Mouse (Mus musculus) urinary bladder, postnatal 25 days (tissue): ENCODE measurements around the gene St3gal6.
"Not testable (repeated sequence)": the region's sequence is repeated elsewhere in the genome, so short reads cannot be mapped to it uniquely, and the experiment has no call there.

Experiments used
- DNase-seq: peaks from one replicate; pipeline ENCODE4 v3.0.0; 2022; ENCODE audit warnings: low spot score

St3gal6 gene

GRCm38 (mm10) chr16:58475544-58476154 is 48.4 kb downstream of the St3gal6 start:
- DNase-seq: no peak

DNA sequence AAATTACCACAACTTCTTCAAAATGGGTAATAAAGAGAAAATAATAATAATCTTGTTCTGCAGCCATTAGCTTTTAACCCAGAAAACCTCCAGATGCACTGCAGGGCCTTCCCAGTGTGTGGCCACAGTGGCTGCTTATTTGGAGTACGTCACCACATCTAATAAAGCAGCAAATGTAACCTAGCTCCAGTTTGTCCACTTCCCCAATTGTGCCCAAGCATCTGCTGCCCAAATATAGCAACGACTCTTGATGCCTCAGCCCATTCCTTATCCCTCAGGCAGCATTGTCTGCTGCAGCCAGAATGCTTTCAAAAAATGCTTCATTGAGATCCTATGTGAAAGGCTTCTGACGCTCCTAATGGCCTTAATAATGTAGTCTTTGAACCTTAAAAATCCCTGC is 49.2 kb downstream of the St3gal6 start:
- no peak for DNase-seq

GRCm38 (mm10) chr16:58470841-58471240 is 53.2 kb downstream of the St3gal6 start:
- no peak for DNase-seq

- no peak for DNase-seq
Observed at GRCm38 (mm10) chr16:58470061-58470460, 54.0 kb downstream of the St3gal6 start.

GRCm38 (mm10) chr16:58465412-58465811 is 58.6 kb downstream of the St3gal6 start:
- no peak for DNase-seq

- DNase-seq: no peak
Observed at GRCm38 (mm10) chr16:58464051-58464450, 60.0 kb downstream of the St3gal6 start.

GRCm38 (mm10) chr16:58462519-58462918 is 61.5 kb downstream of the St3gal6 start:
- no peak for DNase-seq

DNA sequence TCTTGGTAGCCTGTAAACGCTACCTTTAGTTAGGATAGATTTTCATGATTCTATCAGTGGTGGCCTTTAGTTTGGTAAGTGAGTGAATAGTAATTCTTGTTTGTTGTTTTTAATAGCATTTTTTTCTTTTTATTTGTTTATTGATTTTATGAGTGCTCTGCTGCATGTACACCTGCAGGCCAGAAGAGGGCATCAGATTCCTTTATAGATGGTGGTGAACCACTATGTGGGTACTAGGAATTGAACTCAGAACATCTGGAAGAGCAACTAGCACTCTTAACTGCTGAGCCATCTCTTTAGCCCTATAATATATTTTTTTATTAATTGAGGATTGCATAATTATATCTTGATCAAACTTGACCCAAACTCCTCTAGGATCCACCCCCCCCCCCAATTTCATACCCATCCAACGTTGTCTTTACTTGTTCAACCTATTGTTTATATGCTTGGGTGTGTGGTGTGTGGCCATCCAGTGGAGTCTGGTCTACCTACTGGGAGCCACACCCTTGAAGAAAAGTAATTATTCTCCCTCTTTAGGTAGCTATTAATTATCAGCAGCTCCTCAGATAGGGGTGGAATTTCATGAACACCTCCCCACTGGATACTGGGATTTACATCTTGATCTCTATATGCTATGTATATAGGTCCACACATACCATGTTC is 62.1 kb downstream of the St3gal6 start:
- no peak for DNase-seq

- DNase-seq: no peak
Observed at GRCm38 (mm10) chr16:58460386-58460785, 63.7 kb downstream of the St3gal6 start.

- not testable (repeated sequence) for DNase-seq
Observed at GRCm38 (mm10) chr16:58459966-58460365, 64.1 kb downstream of the St3gal6 start.

DNA sequence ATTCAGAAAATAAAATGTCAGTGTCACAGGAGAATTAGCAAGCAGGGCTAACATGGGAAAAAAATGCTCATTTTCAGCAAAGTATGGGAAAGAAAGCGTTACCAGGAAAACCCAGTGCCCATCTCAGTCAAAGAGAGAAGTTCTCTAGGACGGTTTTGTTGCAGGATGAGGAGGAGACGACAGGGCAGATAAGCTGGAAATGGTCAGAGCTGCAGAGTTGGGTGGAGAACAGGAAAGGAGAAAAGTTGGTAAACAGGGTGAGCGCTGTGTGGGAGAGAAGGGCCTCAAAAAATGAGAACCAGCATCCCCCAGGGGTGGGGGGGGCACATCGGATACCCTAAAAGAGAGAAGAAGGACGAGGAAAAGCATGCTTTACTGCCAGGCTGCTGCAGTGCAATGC is 67.1 kb downstream of the St3gal6 start:
- no peak for DNase-seq

DNA sequence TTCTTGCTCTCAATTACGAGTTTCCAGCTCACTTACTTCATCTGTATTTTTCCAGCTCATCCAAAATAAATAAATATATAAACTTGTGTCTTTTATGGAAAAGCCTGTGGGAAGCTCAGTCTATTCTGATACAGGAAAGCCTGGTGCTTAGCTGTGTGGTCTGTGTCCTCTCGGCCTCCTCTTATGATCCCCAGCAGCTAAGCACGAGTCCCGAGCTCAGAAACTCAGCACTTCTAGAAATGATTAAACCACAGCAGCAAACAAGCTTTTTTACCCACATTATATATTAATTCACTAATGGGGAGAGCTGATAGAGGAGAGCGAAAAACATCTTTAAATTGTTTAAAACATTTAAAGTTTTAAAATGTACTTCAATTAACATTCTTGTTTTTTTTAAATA is 67.6 kb downstream of the St3gal6 start:
- DNase-seq: no peak

DNA sequence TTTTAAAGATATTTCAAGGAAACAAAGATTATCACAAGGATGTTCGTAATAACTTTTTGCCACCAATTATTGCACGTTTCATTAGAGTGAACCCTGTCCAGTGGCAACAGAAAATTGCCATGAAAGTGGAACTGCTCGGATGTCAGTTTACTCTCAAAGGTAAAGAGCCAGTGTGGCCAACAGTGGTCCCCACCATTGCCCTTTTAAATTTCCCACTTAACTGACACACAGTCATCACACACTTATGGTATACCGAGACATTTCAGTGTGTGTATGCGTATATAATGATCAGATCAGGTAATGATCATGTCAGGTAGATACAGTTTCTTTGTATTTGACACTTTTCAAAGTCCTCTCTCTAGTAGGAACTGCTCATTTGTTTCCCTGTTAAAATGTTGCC is 68.9 kb downstream of the St3gal6 start:
- no peak for DNase-seq

DNA sequence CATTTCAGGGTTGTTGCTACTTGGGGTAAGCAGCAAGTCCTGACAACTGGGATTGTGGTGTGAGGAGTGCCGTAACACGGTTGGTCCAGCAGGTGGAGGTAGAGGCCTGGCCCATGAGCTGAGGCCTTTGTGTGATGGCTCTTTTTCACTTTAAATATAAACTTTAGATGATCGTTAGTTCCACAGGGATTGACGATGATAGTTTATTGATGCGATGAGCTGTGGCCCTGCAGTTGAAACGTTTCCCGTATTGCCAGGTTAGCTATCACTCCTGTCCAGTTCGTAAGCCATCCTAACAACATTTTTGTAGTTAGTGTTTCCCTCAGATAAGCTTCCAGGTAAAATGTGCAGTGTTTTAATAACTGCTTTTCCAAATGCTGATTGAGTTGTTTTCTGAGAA is 69.4 kb downstream of the St3gal6 start:
- DNase-seq: peak; percentile 28

GRCm38 (mm10) chr16:58453820-58454219 is 70.2 kb downstream of the St3gal6 start:
- DNase-seq: no peak

DNA sequence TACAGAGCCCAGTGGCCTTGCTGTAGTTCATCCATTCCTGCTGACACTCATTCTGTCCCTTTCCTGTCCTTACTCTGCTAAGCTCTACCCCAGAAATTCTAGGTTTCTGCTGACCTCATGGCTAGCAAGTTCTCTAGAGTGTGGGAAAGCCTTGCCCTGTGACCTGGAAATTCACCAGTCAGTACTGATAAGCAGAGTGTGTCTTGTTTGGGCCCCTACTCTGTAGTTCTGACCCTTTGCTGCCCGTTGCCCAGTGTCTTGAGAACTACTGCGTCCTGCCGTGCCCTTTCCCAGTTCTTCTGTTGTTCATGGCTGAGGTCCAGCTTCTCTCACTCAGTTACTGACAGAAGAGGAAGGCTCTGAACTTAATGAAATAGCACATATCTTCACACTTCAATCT is 70.9 kb downstream of the St3gal6 start:
- no peak for DNase-seq

- DNase-seq: no peak
Observed at GRCm38 (mm10) chr16:58451647-58452046, 72.4 kb downstream of the St3gal6 start.

DNA sequence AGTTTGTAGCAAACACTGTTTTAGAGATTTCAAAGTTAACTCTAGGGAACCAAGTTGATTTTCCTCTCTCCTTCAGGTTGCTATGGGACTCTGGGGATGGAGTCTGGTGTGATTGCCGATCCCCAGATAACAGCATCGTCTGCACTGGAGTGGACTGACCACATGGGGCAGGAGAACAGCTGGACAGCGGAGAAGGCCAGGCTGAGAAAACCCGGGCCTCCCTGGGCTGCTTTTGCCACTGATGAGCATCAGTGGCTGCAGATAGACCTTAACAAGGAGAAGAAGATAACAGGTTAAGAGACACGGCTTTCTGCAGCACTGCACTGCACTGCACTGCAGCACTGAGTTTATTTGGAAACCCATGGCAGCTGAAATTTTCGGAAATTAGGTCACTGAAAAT is 73.4 kb downstream of the St3gal6 start:
- no peak for DNase-seq

DNA sequence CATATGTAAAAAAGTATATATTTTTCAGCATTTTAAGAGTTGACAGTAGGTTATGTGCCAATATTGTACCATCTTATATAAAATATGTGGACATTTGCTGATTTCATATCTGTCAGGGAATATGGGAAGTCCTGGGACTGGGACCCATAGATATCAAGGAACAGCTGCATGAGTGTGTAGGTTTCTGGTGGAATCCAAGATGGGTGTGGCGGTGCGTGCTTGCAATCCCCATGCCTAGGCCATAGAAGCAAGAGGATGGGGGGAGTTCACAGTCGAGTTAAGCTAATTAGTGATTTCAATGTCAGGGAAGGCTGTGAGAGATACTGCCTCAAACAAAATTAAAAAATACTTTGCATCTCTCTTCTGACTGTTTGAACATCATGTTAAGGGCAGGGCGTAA is 75.0 kb downstream of the St3gal6 start:
- DNase-seq: no peak

GRCm38 (mm10) chr16:58446281-58447259 is 77.5 kb downstream of the St3gal6 start:
- no peak for DNase-seq

DNA sequence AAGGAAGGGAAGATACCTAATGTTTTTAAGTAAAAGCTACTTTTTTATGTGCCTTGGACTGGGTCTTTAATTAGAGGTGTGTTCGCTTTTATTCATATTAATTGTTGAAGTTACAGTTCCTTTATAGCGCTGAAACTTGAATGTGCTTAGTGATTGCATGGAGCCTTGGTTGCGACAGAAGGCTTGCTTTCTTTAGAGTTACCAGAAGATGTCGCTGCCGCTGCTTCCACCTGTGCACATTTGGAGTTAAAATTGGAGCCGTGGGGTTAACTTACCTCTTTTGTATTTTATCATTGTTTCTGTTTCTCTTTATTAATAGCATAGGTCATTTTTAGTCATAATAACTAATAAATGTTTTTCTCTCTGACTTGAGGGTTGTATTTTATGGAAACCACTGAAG is 79.3 kb downstream of the St3gal6 start:
- no peak for DNase-seq

DNA sequence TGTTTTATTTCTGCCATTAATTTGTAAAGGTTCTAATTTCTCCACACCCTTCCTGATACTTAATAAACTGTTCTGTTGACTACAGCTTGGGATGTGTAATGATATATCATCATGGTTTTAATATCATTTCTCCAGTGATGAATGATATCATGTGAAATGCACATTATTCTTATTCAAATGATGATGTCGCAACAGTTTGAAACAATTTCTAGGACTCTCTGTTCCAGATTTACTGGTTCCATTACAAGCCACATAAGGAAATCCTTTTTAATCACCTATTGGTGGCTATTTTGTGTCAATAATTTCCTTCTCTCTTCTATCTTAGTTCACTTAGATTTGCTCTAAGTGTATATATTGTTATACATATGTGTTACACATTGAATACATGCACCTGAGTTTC is 91.7 kb downstream of the St3gal6 start:
- no peak for DNase-seq

- DNase-seq: no peak
Observed at GRCm38 (mm10) chr16:58430246-58430645, 93.8 kb downstream of the St3gal6 start.
